Mouse (Mus musculus) kidney, embryonic 16.5 days (tissue): ENCODE results near the gene Brix1. TPM values are rescaled to one million over a fixed set of nuclear protein-coding genes. Genes with fewer than 3 reads are reported as not detected.
"Not testable (repeated sequence)": the region's sequence is repeated elsewhere in the genome, so short reads cannot be mapped to it uniquely, and the experiment has no call there.

Experiments
- ATAC-seq: fragments of 200-750 bp; cut with Nextera tagmentation; 2 replicates; pipeline ENCODE4 v1.8.0; 2017; ENCODE audit warnings: moderate TSS enrichment; ENCODE audit not compliant: low FRiP score, low TSS enrichment
- H3K27ac ChIP-seq: fragments of 300-500 bp; sonication (generic); 2 replicates; pipeline ENCODE4 v1.5.1; 2014; ENCODE audit warnings: low read length
- H3K27me3 ChIP-seq: fragments of 300-500 bp; sonication (generic); 2 replicates; pipeline ENCODE4 v1.6.1; 2014; ENCODE audit warnings: low read length, control low read depth, mixed read lengths; ENCODE audit not compliant: insufficient read depth
- H3K36me3 ChIP-seq: fragments of 300-500 bp; sonication (generic); 2 replicates; pipeline ENCODE4 v1.6.1; 2014; ENCODE audit warnings: low read length, control low read depth, mixed read lengths; ENCODE audit not compliant: insufficient read depth
- H3K4me1 ChIP-seq: fragments of 300-500 bp; sonication (generic); 2 replicates; pipeline ENCODE4 v1.6.1; 2014; ENCODE audit warnings: low read length, control low read depth, mixed read lengths; ENCODE audit not compliant: insufficient read depth
- H3K4me2 ChIP-seq: fragments of 300-500 bp; sonication (generic); replicated peaks from 2 replicates; pipeline ENCODE4 v1.6.1; 2014; ENCODE audit warnings: low read depth, low read length
- H3K4me3 ChIP-seq: fragments of 300-500 bp; sonication (generic); 2 replicates; pipeline ENCODE4 v1.5.1; 2014; ENCODE audit warnings: mild to moderate bottlenecking, low read length
- H3K9ac ChIP-seq: fragments of 300-500 bp; sonication (generic); replicated peaks from 2 replicates; pipeline ENCODE4 v1.6.1; 2014; ENCODE audit warnings: low read length
- H3K9me3 ChIP-seq: fragments of 300-500 bp; sonication (generic); 2 replicates; pipeline ENCODE4 v1.6.1; 2016; ENCODE audit warnings: low read length, control low read depth
- WGBS: fragments of 180-500 bp; shearing (Covaris S2); extraction: QIAGEN DNeasy Blood & Tissue Kit; methylation state at CpG from one replicate; pipeline ENCODE4 v1.1.7; 2014; 5-methylcytosine and 5-hydroxymethylcytosine counted together
- polyA plus RNA-seq: library from polyadenylated mRNA; unstranded; fragments of >200 nt; fragmentation: Nextera tagmentation; extraction: Ambion mirVana; gene quantifications from 2 replicates; pipeline ENCODE4 v1.2.1, GENCODE M21; 2015

The Brix1 gene
- polyA plus RNA-seq: 92.1 and 93.4 TPM in 2 replicates

DNA sequence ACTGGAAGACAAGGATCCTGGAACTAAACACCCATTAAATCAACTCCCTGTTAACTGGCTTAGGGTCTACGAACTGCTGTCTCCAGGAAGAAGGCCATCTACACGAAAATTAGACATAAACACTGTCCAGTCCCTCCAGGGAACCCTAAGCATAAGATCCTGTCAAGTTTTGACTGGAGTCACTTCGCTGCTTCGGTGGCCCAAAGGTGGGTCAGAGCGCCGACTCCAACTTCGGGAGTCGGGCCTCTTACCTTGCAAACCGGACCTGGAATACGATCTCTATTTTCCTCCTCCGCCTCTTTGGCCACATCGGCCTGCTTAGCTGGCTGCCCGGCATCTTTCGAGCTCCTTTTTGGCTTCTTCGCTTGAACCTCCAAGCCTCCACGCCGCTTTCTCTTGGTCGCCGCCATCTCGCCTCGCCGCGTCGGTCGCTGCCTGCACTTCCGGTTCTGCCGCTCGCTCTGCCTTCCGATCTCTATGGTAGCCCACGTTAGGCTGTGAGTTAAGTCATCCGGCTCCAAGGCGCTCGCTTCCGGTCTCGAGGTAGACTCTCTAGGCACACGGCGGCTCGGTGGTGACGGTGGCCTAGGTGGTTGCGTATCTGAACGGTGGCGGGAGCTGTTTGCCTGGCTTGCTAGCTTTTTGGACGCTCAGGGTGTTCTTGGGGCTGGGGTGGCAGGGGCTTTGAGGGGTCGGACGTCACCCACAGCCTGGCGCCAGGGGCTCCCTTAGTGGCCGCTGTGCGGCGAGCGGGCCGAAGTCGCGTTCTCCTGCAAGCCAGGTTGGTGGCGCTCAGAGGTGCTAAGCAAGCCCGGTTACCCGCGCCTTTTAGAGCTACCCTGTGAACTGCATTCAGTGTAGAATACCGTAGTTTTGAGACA is at the start of gene Brix1, which contains the start of gene Rad1:
Gene Brix1, minus strand, starts transcription at position 464 of the 881 bp plus-strand sequence.
Gene Rad1, plus strand, starts transcription at position 535 of the 881 bp plus-strand sequence.
- under 1% methylated on average over 58 of the region's 58 CpGs for WGBS
- Histone ChIP-seq H3K9ac (peak within 1 kb of the TSS; percentile 95), H3K27ac (peak within 1 kb of the TSS; percentile 76), H3K4me1 (peaks cover 16% of the 10 kb centered on the region), H3K4me3 (peak within 1 kb of the TSS; percentile 93), H3K27me3 (no peaks in the 10 kb centered on the region), H3K36me3 (peaks cover 20% of the 10 kb centered on the region), H3K4me2 (peak within 1 kb of the TSS; percentile 88), H3K9me3 (no peaks in the 10 kb centered on the region)
- peak; percentile 100 for ATAC-seq

DNA sequence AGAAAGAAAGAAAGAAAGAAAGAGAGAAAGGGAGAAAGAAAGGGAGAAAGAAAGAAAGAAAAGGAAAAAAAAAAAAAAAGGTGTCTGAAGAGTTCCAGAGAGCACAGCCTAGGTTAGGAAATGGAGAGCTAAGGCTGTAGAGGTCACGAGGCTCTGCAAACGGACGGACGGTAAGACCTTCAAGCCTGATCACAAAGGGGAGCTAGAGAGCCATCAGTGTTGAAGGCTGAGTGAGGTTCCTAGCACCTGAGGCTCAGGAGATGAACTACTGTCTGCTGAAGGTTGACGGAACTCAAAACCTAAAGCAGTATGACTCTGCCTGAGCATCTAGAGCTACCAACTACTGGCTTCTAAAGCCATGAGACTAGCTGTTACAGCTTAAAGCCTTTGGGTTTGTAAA is 48.8 kb upstream of the Brix1 start:
- no peak for ATAC-seq
- H3K36me3 ChIP-seq: no peaks in the 10 kb centered on the region
- 86% methylated on average over 5 of the region's 5 CpGs for WGBS
- no peak overlapping the region for H3K4me2 ChIP-seq
- H3K27ac ChIP-seq: no peak overlapping the region
- no peaks in the 10 kb centered on the region for H3K4me1 ChIP-seq
- no peak overlapping the region for H3K4me3 ChIP-seq
- no peak overlapping the region for H3K9ac ChIP-seq
- no peaks in the 10 kb centered on the region for H3K9me3 ChIP-seq
- H3K27me3 ChIP-seq: no peaks in the 10 kb centered on the region

- not testable (repeated sequence) for H3K4me3 ChIP-seq, H3K27me3 ChIP-seq, H3K9me3 ChIP-seq, H3K4me2 ChIP-seq, ATAC-seq, H3K9ac ChIP-seq, H3K4me1 ChIP-seq, H3K27ac ChIP-seq, H3K36me3 ChIP-seq
- 84% methylated on average over 10 of the region's 10 CpGs for WGBS
These were observed 47.6 kb upstream of the Brix1 start for GRCm38 (mm10) chr15:10533361-10533760.

DNA sequence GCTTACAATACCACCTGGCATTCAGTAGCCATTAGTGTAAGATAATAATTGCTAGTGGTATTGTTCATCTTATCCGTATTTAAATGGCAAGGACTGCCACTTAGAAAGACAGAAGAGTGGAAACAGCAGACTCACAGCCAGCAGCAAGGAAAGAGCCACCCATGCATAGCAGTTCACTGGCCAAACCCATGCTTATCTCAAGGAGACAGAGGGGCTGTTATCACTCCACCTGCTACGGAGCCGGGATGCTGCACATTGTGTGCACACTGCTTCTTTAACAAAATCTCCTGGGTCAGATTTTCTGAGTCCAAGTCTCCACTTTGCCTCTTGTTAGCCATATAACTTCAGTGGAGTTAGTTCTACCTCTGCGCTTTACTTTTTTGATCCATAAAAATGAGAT is 45.6 kb upstream of the Brix1 start:
- 88% methylated on average over 4 of the region's 4 CpGs for WGBS
- no peaks in the 10 kb centered on the region for H3K4me1 ChIP-seq
- no peak overlapping the region for H3K4me3 ChIP-seq
- H3K27ac ChIP-seq: no peak overlapping the region
- no peaks in the 10 kb centered on the region for H3K27me3 ChIP-seq
- no peak for ATAC-seq
- no peaks in the 10 kb centered on the region for H3K36me3 ChIP-seq
- H3K9me3 ChIP-seq: no peaks in the 10 kb centered on the region
- H3K9ac ChIP-seq: no peak overlapping the region
- H3K4me2 ChIP-seq: no peak overlapping the region

GRCm38 (mm10) chr15:10525896-10526295 is 40.1 kb upstream of the Brix1 start:
- 79% methylated on average over 1 of the region's 1 CpGs for WGBS
- Histone ChIP-seq H3K9me3 (no peaks in the 10 kb centered on the region), H3K27me3 (no peaks in the 10 kb centered on the region; the same call in 1 of the 2 replicates), H3K36me3 (no peaks in the 10 kb centered on the region), H3K9ac (no peak overlapping the region), H3K4me1 (no peaks in the 10 kb centered on the region), H3K27ac (no peak overlapping the region), H3K4me2 (no peak overlapping the region), H3K4me3 (no peak overlapping the region)
- no peak for ATAC-seq

- ATAC-seq: no peak
- Histone ChIP-seq H3K9ac (no peak overlapping the region), H3K4me1 (no peaks in the 10 kb centered on the region), H3K4me3 (no peak overlapping the region), H3K9me3 (no peaks in the 10 kb centered on the region), H3K36me3 (no peaks in the 10 kb centered on the region), H3K27ac (no peak overlapping the region), H3K27me3 (no peaks in the 10 kb centered on the region), H3K4me2 (no peak overlapping the region)
- 86% methylated on average over 7 of the region's 7 CpGs for WGBS
These were observed 29.4 kb upstream of the Brix1 start for GRCm38 (mm10) chr15:10515166-10515565.

GRCm38 (mm10) chr15:10506099-10506498 is 20.4 kb upstream of the Brix1 start:
- 27% methylated on average over 11 of the region's 11 CpGs for WGBS
- Histone ChIP-seq H3K4me3 (no peak overlapping the region), H3K4me1 (0 out of 2 replicates have a peak, but pooled peaks cover 3% of the 10 kb centered on the region), H3K36me3 (no peaks in the 10 kb centered on the region), H3K9ac (no peak overlapping the region), H3K27ac (no peak overlapping the region), H3K4me2 (no peak overlapping the region), H3K27me3 (no peaks in the 10 kb centered on the region), H3K9me3 (no peaks in the 10 kb centered on the region)
- no peak for ATAC-seq

GRCm38 (mm10) chr15:10500838-10501719 is 15.3 kb upstream of the Brix1 start:
- no peak overlapping the region for H3K9ac ChIP-seq
- ATAC-seq: peak; percentile 31; the same call in 1 of the 2 replicates
- 57% methylated on average over 11 of the region's 11 CpGs for WGBS

DNA sequence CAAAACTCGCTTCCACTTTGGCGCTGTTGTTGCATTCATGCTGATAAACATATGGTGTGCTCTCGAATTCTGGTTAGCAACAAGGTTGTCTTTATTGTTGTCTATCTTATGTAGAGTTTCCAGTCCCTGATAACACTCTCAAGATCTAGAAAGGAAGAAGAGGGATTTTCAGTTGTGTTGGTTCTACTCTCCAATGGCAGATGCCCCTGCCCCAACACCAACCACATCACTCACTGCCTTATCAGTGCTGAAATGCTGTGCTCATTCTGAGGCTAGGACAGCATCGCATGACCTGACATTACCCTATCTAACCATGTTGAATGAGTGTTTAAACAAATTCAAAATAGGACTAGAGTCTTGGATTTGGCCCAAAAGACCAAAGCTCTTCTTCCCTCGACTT is 14.3 kb upstream of the Brix1 start:
- 83% methylated on average over 5 of the region's 5 CpGs for WGBS
- Histone ChIP-seq H3K27ac (no peak overlapping the region), H3K36me3 (peaks cover 6% of the 10 kb centered on the region; the same call in 1 of the 2 replicates), H3K4me2 (no peak overlapping the region), H3K9me3 (no peaks in the 10 kb centered on the region), H3K9ac (no peak overlapping the region), H3K4me1 (no peaks in the 10 kb centered on the region), H3K4me3 (no peak overlapping the region), H3K27me3 (no peaks in the 10 kb centered on the region)
- ATAC-seq: no peak

More at GRCm38 (mm10) chr15:10500838-10501719, 15.3 kb upstream of the Brix1 start:
- Histone ChIP-seq H3K4me1 (0 out of 2 replicates have a peak, but pooled peaks cover 2% of the 10 kb centered on the region), H3K4me3 (no peak overlapping the region), H3K27ac (no peak overlapping the region), H3K27me3 (no peaks in the 10 kb centered on the region), H3K4me2 (no peak overlapping the region), H3K36me3 (peaks cover 3% of the 10 kb centered on the region; the same call in 1 of the 2 replicates), H3K9me3 (no peaks in the 10 kb centered on the region)
